Mouse (Mus musculus): ENCODE results near the gene 1700003F12Rik. TPM values are rescaled to one million over a fixed set of nuclear protein-coding genes. Genes with fewer than 3 reads are reported as not detected.

Gene 1700003F12Rik
- polyA plus RNA-seq, 1 experiment, result 0.32 TPM

GRCm38 (mm10) chr2:154567766-154568165 lies 20.9 kb downstream of the 1700003F12Rik start:
- Histone ChIP-seq H3K27ac (ENCODE audit: insufficient read depth, low read depth, low read length) (no peak overlapping the region), H3K36me3 (ENCODE audit: control insufficient read depth, insufficient read depth, low read length) (0 out of 2 replicates have a peak, but pooled peaks cover under 1% of the 10 kb centered on the region), H3K27me3 (ENCODE audit: control insufficient read depth, insufficient read depth, low read length) (no peaks in the 10 kb centered on the region), H3K4me3 (ENCODE audit: low read depth, low read length) (no peak overlapping the region), H3K4me1 (ENCODE audit: control insufficient read depth, insufficient read depth, insufficient read length, low read length) (peaks cover 5% of the 10 kb centered on the region; the same call in 1 of the 2 replicates)
- no peak for TF ChIP-seq CTCF (IDR thresholded peaks at IDR 0.05; ENCODE audit: extremely low read depth, insufficient read length, insufficient replicate concordance, low read depth, low read length)
- 58% methylated on average over 2 of the region's 2 CpGs for WGBS

GRCm38 (mm10) chr2:154568329-154569070 lies 21.6 kb downstream of the 1700003F12Rik start:
- Histone ChIP-seq H3K27me3 (ENCODE audit: control insufficient read depth, insufficient read depth, low read length) (no peaks in the 10 kb centered on the region), H3K27ac (ENCODE audit: insufficient read depth, low read depth, low read length) (no peak overlapping the region), H3K4me1 (ENCODE audit: control insufficient read depth, insufficient read depth, insufficient read length, low read length) (peaks cover 5% of the 10 kb centered on the region; the same call in 1 of the 2 replicates), H3K4me3 (ENCODE audit: low read depth, low read length) (peak overlapping the region; percentile 71), H3K36me3 (ENCODE audit: control insufficient read depth, insufficient read depth, low read length) (no peaks in the 10 kb centered on the region)
- 30% methylated on average over 10 of the region's 10 CpGs for WGBS
- no peak for TF ChIP-seq CTCF (IDR thresholded peaks at IDR 0.05; ENCODE audit: extremely low read depth, insufficient read length, insufficient replicate concordance, low read depth, low read length)
- TF ChIP-seq POLR2A (IDR thresholded peaks at IDR 0.05; ENCODE audit: low read depth, low read length), result no peak

GRCm38 (mm10) chr2:154569071-154569748 lies 22.3 kb downstream of the 1700003F12Rik start:
- TF ChIP-seq POLR2A (IDR thresholded peaks at IDR 0.05; ENCODE audit: low read depth, low read length) (no peak), CTCF (IDR thresholded peaks at IDR 0.05; ENCODE audit: extremely low read depth, insufficient read length, insufficient replicate concordance, low read depth, low read length) (no peak)
- 1% methylated on average over 67 of the region's 70 CpGs for WGBS
- peaks cover 5% of the 10 kb centered on the region; the same call in 1 of the 2 replicates for H3K4me1 ChIP-seq (ENCODE audit: control insufficient read depth, insufficient read depth, insufficient read length, low read length)
- peak overlapping the region; percentile 71 for H3K4me3 ChIP-seq (ENCODE audit: low read depth, low read length)
- no peak overlapping the region for H3K27ac ChIP-seq (ENCODE audit: insufficient read depth, low read depth, low read length)
- H3K36me3 ChIP-seq (ENCODE audit: control insufficient read depth, insufficient read depth, low read length), result no peaks in the 10 kb centered on the region
- no peaks in the 10 kb centered on the region for H3K27me3 ChIP-seq (ENCODE audit: control insufficient read depth, insufficient read depth, low read length)

- H3K27ac ChIP-seq (ENCODE audit: insufficient read depth, low read depth, low read length), result no peak within 1 kb of the TSS
- WGBS, result 0% methylated on average over 40 of the region's 44 CpGs
- H3K36me3 ChIP-seq (ENCODE audit: control insufficient read depth, insufficient read depth, low read length), result no peaks in the 10 kb centered on the region
- H3K4me1 ChIP-seq (ENCODE audit: control insufficient read depth, insufficient read depth, insufficient read length, low read length), result peaks cover 5% of the 10 kb centered on the region; the same call in 1 of the 2 replicates
- no peaks in the 10 kb centered on the region for H3K27me3 ChIP-seq (ENCODE audit: control insufficient read depth, insufficient read depth, low read length)
- H3K4me3 ChIP-seq (ENCODE audit: low read depth, low read length), result peak within 1 kb of the TSS; percentile 71
- TF ChIP-seq POLR2A (IDR thresholded peaks at IDR 0.05; ENCODE audit: low read depth, low read length), result no peak
- no peak for TF ChIP-seq CTCF (IDR thresholded peaks at IDR 0.05; ENCODE audit: extremely low read depth, insufficient read length, insufficient replicate concordance, low read depth, low read length)
Measured at GRCm38 (mm10) chr2:154569836-154570286, 23.0 kb downstream of the 1700003F12Rik start, which contains the start of gene E2f1. Gene E2f1 (minus strand): TSS chr2:154569892.

GRCm38 (mm10) chr2:154570666-154571065 lies 23.8 kb downstream of the 1700003F12Rik start:
- H3K4me3 ChIP-seq (ENCODE audit: low read depth, low read length), result no peak overlapping the region
- 62% methylated on average over 4 of the region's 4 CpGs for WGBS
- H3K27ac ChIP-seq (ENCODE audit: insufficient read depth, low read depth, low read length), result no peak overlapping the region
- H3K4me1 ChIP-seq (ENCODE audit: control insufficient read depth, insufficient read depth, insufficient read length, low read length), result peaks cover 5% of the 10 kb centered on the region; the same call in 1 of the 2 replicates
- no peaks in the 10 kb centered on the region for H3K36me3 ChIP-seq (ENCODE audit: control insufficient read depth, insufficient read depth, low read length)
- H3K27me3 ChIP-seq (ENCODE audit: control insufficient read depth, insufficient read depth, low read length), result no peaks in the 10 kb centered on the region
- TF ChIP-seq POLR2A (IDR thresholded peaks at IDR 0.05; ENCODE audit: low read depth, low read length) (no peak), CTCF (IDR thresholded peaks at IDR 0.05; ENCODE audit: extremely low read depth, insufficient read length, insufficient replicate concordance, low read depth, low read length) (no peak)

GRCm38 (mm10) chr2:154571266-154571665 lies 24.4 kb downstream of the 1700003F12Rik start:
- Histone ChIP-seq H3K4me3 (ENCODE audit: low read depth, low read length) (no peak overlapping the region), H3K27me3 (ENCODE audit: control insufficient read depth, insufficient read depth, low read length) (no peaks in the 10 kb centered on the region), H3K36me3 (ENCODE audit: control insufficient read depth, insufficient read depth, low read length) (no peaks in the 10 kb centered on the region), H3K4me1 (ENCODE audit: control insufficient read depth, insufficient read depth, insufficient read length, low read length) (peaks cover 5% of the 10 kb centered on the region; the same call in 1 of the 2 replicates), H3K27ac (ENCODE audit: insufficient read depth, low read depth, low read length) (no peak overlapping the region)
- 64% methylated on average over 4 of the region's 4 CpGs for WGBS
- no peak for TF ChIP-seq CTCF (IDR thresholded peaks at IDR 0.05; ENCODE audit: extremely low read depth, insufficient read length, insufficient replicate concordance, low read depth, low read length)
- no peak for TF ChIP-seq POLR2A (IDR thresholded peaks at IDR 0.05; ENCODE audit: low read depth, low read length)

GRCm38 (mm10) chr2:154571976-154572375 lies 25.1 kb downstream of the 1700003F12Rik start:
- peaks cover 5% of the 10 kb centered on the region; the same call in 1 of the 2 replicates for H3K4me1 ChIP-seq (ENCODE audit: control insufficient read depth, insufficient read depth, insufficient read length, low read length)
- no peak overlapping the region for H3K27ac ChIP-seq (ENCODE audit: insufficient read depth, low read depth, low read length)
- no peak overlapping the region for H3K4me3 ChIP-seq (ENCODE audit: low read depth, low read length)
- WGBS, result 81% methylated on average over 8 of the region's 8 CpGs
- H3K27me3 ChIP-seq (ENCODE audit: control insufficient read depth, insufficient read depth, low read length), result no peaks in the 10 kb centered on the region
- TF ChIP-seq CTCF (IDR thresholded peaks at IDR 0.05; ENCODE audit: extremely low read depth, insufficient read length, insufficient replicate concordance, low read depth, low read length) (no peak), POLR2A (IDR thresholded peaks at IDR 0.05; ENCODE audit: low read depth, low read length) (no peak)
- H3K36me3 ChIP-seq (ENCODE audit: control insufficient read depth, insufficient read depth, low read length), result no peaks in the 10 kb centered on the region
